Mouse (Mus musculus): ENCODE data around the gene Smu1. TPM values are rescaled to one million over a fixed set of nuclear protein-coding genes. Genes with fewer than 3 reads are reported as not detected.
A peak's percentile ranks its signal among the peaks of the same experiment; 100 is the strongest.

The Smu1 gene
- total and polyA plus RNA-seq, 3 experiments = 93.4 to 183 (median 118) TPM

DNA sequence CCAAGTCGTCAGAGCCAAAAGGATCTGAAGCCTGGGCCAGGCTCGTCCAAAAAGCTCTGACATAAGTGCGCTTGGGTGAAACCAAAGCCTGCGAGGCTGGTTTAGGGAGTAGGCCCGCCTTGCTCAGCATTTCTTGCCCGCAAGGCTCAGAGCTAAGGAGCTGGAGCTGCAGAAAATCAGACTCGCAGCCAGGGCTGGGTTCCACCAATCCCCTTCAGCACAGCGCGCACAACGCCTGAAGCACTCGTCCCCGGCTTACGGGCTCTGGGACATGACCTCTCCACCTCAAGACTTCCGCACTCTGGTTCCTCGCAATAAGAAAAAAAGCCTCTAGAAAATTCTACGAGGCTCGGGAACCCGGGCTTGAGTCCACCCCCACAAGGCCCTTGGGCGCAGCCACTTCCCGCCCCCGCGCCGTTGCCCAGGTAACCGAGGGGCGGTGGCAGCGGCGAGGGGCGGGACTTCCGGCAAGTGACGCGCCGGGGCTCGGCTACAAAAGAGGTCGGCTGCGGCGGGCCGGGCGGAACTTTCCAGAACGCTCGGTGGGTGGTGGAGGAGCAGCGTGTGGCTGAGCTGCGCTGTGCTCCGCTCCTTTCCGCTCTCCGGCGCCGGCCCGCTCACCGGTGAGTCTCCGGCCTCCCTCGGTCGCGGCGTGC lies 35.6 kb downstream of the Smu1 start, which contains the start of gene Dnaja1 (continued):
- TF ChIP-seq RAD21 (IDR thresholded peaks at IDR 0.05; ENCODE audit: low read depth, low read length) (no peak), ZMIZ1 (IDR thresholded peaks at IDR 0.05; ENCODE audit: low read depth, low read length) (peak; percentile 98), MAZ (IDR thresholded peaks at IDR 0.05; ENCODE audit: low read depth, low read length) (no peak; the same call in none of the 2 replicates), HCFC1 (IDR thresholded peaks at IDR 0.05; ENCODE audit: low read depth, low read length) (peak; percentile 74), ZKSCAN1 (IDR thresholded peaks at IDR 0.05; ENCODE audit: borderline replicate concordance, low read depth, low read length) (no peak), MAX (IDR thresholded peaks at IDR 0.05; ENCODE audit: low read length) (peak; percentile 70), GABPA (IDR thresholded peaks at IDR 0.05; ENCODE audit: insufficient replicate concordance, low read depth, low read length) (no peak), USF1 (IDR thresholded peaks at IDR 0.05; ENCODE audit: low read depth, low read length) (no peak), CHD1 (IDR thresholded peaks at IDR 0.05; ENCODE audit: low read depth, low read length) (peak; percentile 77; the same call in 1 of the 2 replicates), POLR2AphosphoS2 (IDR thresholded peaks at IDR 0.05; ENCODE audit: low read depth, low read length) (peak; percentile 97), EP300 (IDR thresholded peaks at IDR 0.05; ENCODE audit: low read length) (peak; percentile 33; the same call in 1 of the 2 replicates), NRF1 (IDR thresholded peaks at IDR 0.05; ENCODE audit: low read depth, low read length) (no peak), ELF1 (IDR thresholded peaks at IDR 0.05; ENCODE audit: low read depth, low read length) (peak; percentile 92), CHD2 (IDR thresholded peaks at IDR 0.05; ENCODE audit: low read length) (peak; percentile 59)

DNA sequence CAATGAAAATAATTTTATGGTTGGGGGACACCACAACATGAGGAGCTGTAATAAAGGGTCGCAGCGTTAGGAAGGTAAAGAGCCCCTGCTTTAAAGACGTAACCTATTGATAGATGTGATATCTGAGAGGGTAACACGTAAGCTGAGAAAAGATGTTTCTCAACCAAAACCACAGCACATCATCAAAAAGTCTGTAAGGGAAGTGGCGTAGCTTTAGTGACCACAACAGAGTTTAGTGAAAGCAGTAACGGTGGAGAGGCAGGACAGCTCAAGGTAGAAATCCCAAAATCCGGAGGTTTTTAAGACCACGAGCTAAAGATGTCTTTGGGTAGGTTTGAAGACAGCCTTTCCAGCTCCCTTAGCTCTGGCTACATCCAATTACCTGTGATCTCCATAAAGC lies 36.8 kb downstream of the Smu1 start:
- H3K4me3 ChIP-seq (replicated peaks in 1 of 3; ENCODE audit: low read depth in 2 of 3, low read length in 2 of 3, poor library complexity in 1 of 3) = no peak overlapping the region
- no peak for DNase-seq (ENCODE audit: extremely low read depth)
- no peaks in the 10 kb centered on the region for H3K27me3 ChIP-seq (replicated peaks)
- H3K27ac ChIP-seq (ENCODE audit: insufficient read depth, low read depth) = no peak overlapping the region
- H3K9ac ChIP-seq (ENCODE audit: insufficient read depth, low read depth) = peak overlapping the region; percentile 91; the same call in 1 of the 2 replicates
- H3K9me3 ChIP-seq (replicated peaks; ENCODE audit: low read length) = no peaks in the 10 kb centered on the region
- dilution Hi-C loops (cut with MboI; ENCODE audit: extremely low pct_ligation_motif_present, extremely low pct_unique_long_range_greater_than_20kb, low sequenced_read_pairs) = no loop called here
- H3K4me2 ChIP-seq (ENCODE audit: insufficient read depth, low read depth, poor library complexity, severe bottlenecking) = peak overlapping the region; percentile 84
- peaks cover 28% of the 10 kb centered on the region for H3K79me2 ChIP-seq (replicated peaks; ENCODE audit: control insufficient read depth, extremely low read depth, insufficient read depth, poor library complexity, severe bottlenecking)
- in situ Hi-C loops (cut with MboI; ENCODE audit: low pct_ligation_motif_present, low pct_unique_long_range_greater_than_20kb, low sequenced_read_pairs) = no loop called here
- H3K4me1 ChIP-seq (ENCODE audit: control insufficient read depth in 1 of 2, insufficient read depth in 2 of 2) = peaks cover 5 to 28% of the 10 kb centered on the region in 2 experiments; a peak in 3 of 4 replicates
- H3K36me3 ChIP-seq (replicated peaks in 1 of 2; ENCODE audit: control insufficient read depth in 1 of 2, insufficient read depth in 1 of 2, low read length in 1 of 2) = peaks cover 8 to 19% of the 10 kb centered on the region in 2 experiments
- TF ChIP-seq SIN3A (IDR thresholded peaks at IDR 0.05; ENCODE audit: low read length) (no peak), NRF1 (IDR thresholded peaks at IDR 0.05; ENCODE audit: low read depth, low read length) (no peak), MAX (IDR thresholded peaks at IDR 0.05; ENCODE audit: low read length) (no peak), CHD1 (IDR thresholded peaks at IDR 0.05; ENCODE audit: low read depth, low read length) (no peak), SMC3 (IDR thresholded peaks at IDR 0.05; ENCODE audit: low read depth, low read length) (no peak), ZNF384 (IDR thresholded peaks at IDR 0.05; ENCODE audit: low read depth, low read length) (no peak)

DNA sequence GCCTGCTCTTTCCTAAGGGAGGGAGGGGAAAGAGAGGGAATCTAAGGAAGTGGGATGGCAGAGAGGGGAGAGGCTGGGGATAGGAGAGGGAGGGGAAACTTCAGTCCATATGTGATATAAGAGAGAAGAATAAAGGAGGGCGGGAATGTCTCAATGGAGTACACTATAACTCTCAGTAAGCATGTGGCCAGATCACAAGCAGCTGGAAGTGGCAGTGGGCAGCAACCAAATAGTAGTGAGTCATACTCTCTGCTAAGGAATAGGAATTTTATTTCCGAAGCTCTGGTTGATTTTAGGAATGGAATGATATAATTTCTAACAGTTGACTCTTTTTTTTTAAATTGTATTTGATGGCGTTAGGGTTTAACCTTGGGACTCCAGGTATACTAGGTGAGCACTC lies 40.6 kb downstream of the Smu1 start:
- TF ChIP-seq JUND (conservative IDR thresholded peaks at IDR 0.05; ENCODE audit: low read depth, low read length) = no peak
- TF ChIP-seq TBP (conservative IDR thresholded peaks at IDR 0.05; ENCODE audit: low read depth, low read length) = no peak
- TF ChIP-seq MAX (IDR thresholded peaks at IDR 0.05; ENCODE audit: low read length) = no peak
- TF ChIP-seq USF2 (conservative IDR thresholded peaks at IDR 0.05; ENCODE audit: low read depth, low read length) = no peak
- TF ChIP-seq UBTF (IDR thresholded peaks at IDR 0.05; ENCODE audit: low read depth, low read length) = no peak
- no peak for TF ChIP-seq E2F4 (IDR thresholded peaks at IDR 0.05; ENCODE audit: insufficient replicate concordance, low read depth, low read length)
- TF ChIP-seq MXI1 (IDR thresholded peaks at IDR 0.05; ENCODE audit: low read depth, low read length) = no peak
- no peak for TF ChIP-seq NRF1 (IDR thresholded peaks at IDR 0.05; ENCODE audit: low read depth, low read length)
- TF ChIP-seq MEF2A (IDR thresholded peaks at IDR 0.05; ENCODE audit: borderline replicate concordance, low read depth, low read length) = no peak
- TF ChIP-seq JUN (IDR thresholded peaks at IDR 0.05; ENCODE audit: insufficient read depth, low read depth, low read length) = no peak
- in situ Hi-C loops (cut with MboI; ENCODE audit: low pct_ligation_motif_present, low pct_unique_long_range_greater_than_20kb, low sequenced_read_pairs) = no loop called here
- Histone ChIP-seq H3K27me3 (replicated peaks) (no peaks in the 10 kb centered on the region), H3K36me3 (replicated peaks in 1 of 2; ENCODE audit: control insufficient read depth in 1 of 2, insufficient read depth in 1 of 2, low read length in 1 of 2) (no peaks in the 10 kb centered on the region), H3K4me1 (ENCODE audit: control insufficient read depth in 1 of 2, insufficient read depth in 2 of 2) (peaks cover 5 to 9% of the 10 kb centered on the region in 2 experiments; a peak in 3 of 4 replicates), H3K4me2 (ENCODE audit: insufficient read depth, low read depth, poor library complexity, severe bottlenecking) (no peak overlapping the region), H3K9me3 (replicated peaks; ENCODE audit: low read length) (no peaks in the 10 kb centered on the region), H3K79me2 (replicated peaks; ENCODE audit: control insufficient read depth, extremely low read depth, insufficient read depth, poor library complexity, severe bottlenecking) (no peaks in the 10 kb centered on the region), H3K9ac (ENCODE audit: insufficient read depth, low read depth) (no peak overlapping the region), H3K4me3 (replicated peaks in 1 of 3; ENCODE audit: low read depth in 2 of 3, low read length in 2 of 3, poor library complexity in 1 of 3) (no peak overlapping the region), H3K27ac (ENCODE audit: insufficient read depth, low read depth) (no peak overlapping the region)
- DNase-seq (ENCODE audit: extremely low read depth) = no peak
- dilution Hi-C loops (cut with MboI; ENCODE audit: extremely low pct_ligation_motif_present, extremely low pct_unique_long_range_greater_than_20kb, low sequenced_read_pairs) = no loop called here
